22 mouse cellular contexts compared by ENCODE assay signal in the genomic region with DNA sequence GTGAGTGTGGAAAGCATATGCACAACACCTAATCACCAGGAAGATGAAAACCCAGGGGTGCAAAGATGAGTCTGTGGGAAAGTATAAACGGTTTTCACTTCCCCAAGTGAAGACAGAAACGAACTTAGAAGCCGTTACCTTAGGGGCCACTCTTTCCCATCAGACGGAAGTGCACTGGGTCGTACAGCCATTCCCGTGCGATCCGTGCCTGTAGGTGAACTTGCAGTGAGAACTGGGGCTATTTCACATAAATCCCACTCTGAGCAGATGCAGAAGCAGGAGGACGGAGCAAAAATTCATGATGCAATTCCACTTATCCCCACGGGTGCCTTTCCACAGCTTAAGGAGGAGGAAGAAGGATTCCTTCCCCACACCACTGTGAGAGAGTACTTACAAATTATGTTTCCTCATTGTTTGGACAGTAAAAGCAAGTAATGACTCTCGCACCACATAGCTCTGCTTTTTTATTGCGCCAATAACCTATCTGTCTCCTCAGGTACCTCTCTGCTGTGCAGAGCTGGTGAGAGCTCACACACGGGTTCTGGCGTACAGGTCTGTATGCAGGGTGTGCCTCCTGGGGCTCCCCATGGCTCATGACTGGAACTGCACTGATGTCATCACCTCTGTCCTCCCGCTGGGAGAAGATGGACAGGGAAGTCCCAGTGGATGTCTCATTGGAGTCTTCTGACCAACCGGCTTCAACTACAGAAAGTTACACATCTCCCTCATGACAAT.
DNase-seq lines count a peak whose midpoint lies in the region; ATAC-seq and TF ChIP-seq lines count a peak whose summit lies in the region.
"Had no signal": no experiment of that assay in that cellular context is flagged by ENCODE, and none has a peak within 500 bp of the region (broad histone marks: within the 10 kb centered on the region; RNA-seq: fewer than 3 reads in every experiment).

No protein-coding gene starts in this region.

- intact Hi-C loops in left cerebral cortex, postnatal 10 days (cut with DNase I) = no loop called here

- no peaks in the 10 kb centered on the region for H3K9me3 ChIP-seq in limb, embryonic 14.5 days (ENCODE audit: control insufficient read depth, low read length)
- no peaks in the 10 kb centered on the region for H3K9me3 ChIP-seq in limb, embryonic 10.5 days (replicated peaks)
- H3K9me3 ChIP-seq in intestine, embryonic 14.5 days (ENCODE audit: control insufficient read depth, low read length) = no peaks in the 10 kb centered on the region
- H3K9me3 ChIP-seq in intestine, postnatal 0 days (ENCODE audit: control insufficient read depth) = no peaks in the 10 kb centered on the region
- H3K9me3 ChIP-seq: embryonic facial prominence, embryonic 12.5 days; embryonic facial prominence, embryonic 15.5 days; hindbrain, embryonic 12.5 days; hindbrain, embryonic 15.5 days had no signal

- H3K9ac ChIP-seq in limb, embryonic 14.5 days (ENCODE audit: low read depth, low read length, severe bottlenecking) = no peak overlapping the region
- no peak overlapping the region for H3K9ac ChIP-seq in intestine, embryonic 14.5 days (ENCODE audit: low read length)
- no peak overlapping the region for H3K9ac ChIP-seq in intestine, postnatal 0 days (ENCODE audit: low read depth, low read length)
- H3K9ac ChIP-seq: embryonic facial prominence, embryonic 12.5 days; embryonic facial prominence, embryonic 15.5 days; forebrain, postnatal 0 days; hindbrain, embryonic 12.5 days; hindbrain, embryonic 15.5 days had no signal

- H3K4me2 ChIP-seq in limb, embryonic 14.5 days (replicated peaks; ENCODE audit: low read depth, low read length, severe bottlenecking) = no peak overlapping the region
- 0 out of 2 replicates have a peak overlapping the region, but pooled peaks have one; percentile 5 for H3K4me2 ChIP-seq in intestine, embryonic 14.5 days (ENCODE audit: low read length)
- no peak overlapping the region for H3K4me2 ChIP-seq in intestine, postnatal 0 days (replicated peaks; ENCODE audit: low read depth)
- H3K4me2 ChIP-seq: embryonic facial prominence, embryonic 12.5 days; embryonic facial prominence, embryonic 15.5 days; heart, embryonic 11.5 days; hindbrain, embryonic 12.5 days; hindbrain, embryonic 15.5 days had no signal

- 35% methylated on average over 16 of the region's 16 CpGs for WGBS in limb, embryonic 14.5 days
- WGBS in limb, embryonic 10.5 days = 66% methylated on average over 16 of the region's 16 CpGs
- WGBS in intestine, embryonic 14.5 days = 39% methylated on average over 16 of the region's 16 CpGs
- 42% methylated on average over 16 of the region's 16 CpGs for WGBS in intestine, postnatal 0 days

- peaks cover 11% of the 10 kb centered on the region for H3K4me1 ChIP-seq in limb, embryonic 14.5 days (ENCODE audit: control insufficient read depth, insufficient read depth, low read length)
- peaks cover 23% of the 10 kb centered on the region for H3K4me1 ChIP-seq in limb, embryonic 10.5 days
- peaks cover 18% of the 10 kb centered on the region for H3K4me1 ChIP-seq in intestine, embryonic 14.5 days (replicated peaks; ENCODE audit: control insufficient read depth, insufficient read depth, low read length)
- H3K4me1 ChIP-seq in intestine, postnatal 0 days (replicated peaks; ENCODE audit: control insufficient read depth, insufficient read depth, low read length) = no peaks in the 10 kb centered on the region
- H3K4me1 ChIP-seq: hindbrain, embryonic 12.5 days; hindbrain, embryonic 15.5 days had no signal

- H3K4me3 ChIP-seq in limb, embryonic 14.5 days (replicated peaks; ENCODE audit: low read length) = no peak overlapping the region
- H3K4me3 ChIP-seq in limb, embryonic 10.5 days = no peak overlapping the region
- no peak overlapping the region for H3K4me3 ChIP-seq in intestine, embryonic 14.5 days (ENCODE audit: low read depth, low read length)
- H3K4me3 ChIP-seq in intestine, postnatal 0 days (ENCODE audit: low read depth, low read length) = no peak overlapping the region
- H3K4me3 ChIP-seq: embryonic facial prominence, embryonic 12.5 days; embryonic facial prominence, embryonic 15.5 days; hindbrain, embryonic 12.5 days; hindbrain, embryonic 15.5 days had no signal

- no peak for TF ChIP-seq POLR2A in limb, embryonic 14.5 days (IDR thresholded peaks at IDR 0.05; ENCODE audit: borderline replicate concordance, extremely low read depth, insufficient read depth, insufficient read length)

- TF ChIP-seq CTCF in intestine, postnatal 0 days (IDR thresholded peaks at IDR 0.05; ENCODE audit: low read depth) = no peak

- no peak overlapping the region for H3K27ac ChIP-seq in limb, embryonic 14.5 days (replicated peaks; ENCODE audit: low read depth, low read length)
- no peak overlapping the region for H3K27ac ChIP-seq in limb, embryonic 10.5 days
- no peak overlapping the region for H3K27ac ChIP-seq in intestine, embryonic 14.5 days (ENCODE audit: low read depth)
- H3K27ac ChIP-seq in intestine, postnatal 0 days (ENCODE audit: low read depth, low read length) = no peak overlapping the region
- H3K27ac ChIP-seq: embryonic facial prominence, embryonic 12.5 days; embryonic facial prominence, embryonic 15.5 days; hindbrain, embryonic 12.5 days; hindbrain, embryonic 15.5 days had no signal

- ATAC-seq in limb, embryonic 14.5 days (ENCODE audit: low FRiP score, low read depth) = peak; percentile 62
- 0 out of 2 replicates have a peak, but pooled peaks have one; percentile 53 for ATAC-seq in intestine, embryonic 14.5 days (replicated peaks; ENCODE audit: low FRiP score, low TSS enrichment, low read depth)
- ATAC-seq in intestine, postnatal 0 days = peak; percentile 41; the same call in 1 of the 2 replicates
- ATAC-seq: forebrain, embryonic 14.5 days; forebrain, postnatal 0 days had no signal

- H3K36me3 ChIP-seq in limb, embryonic 14.5 days (ENCODE audit: control insufficient read depth, insufficient read depth, low read length) = no peaks in the 10 kb centered on the region
- H3K36me3 ChIP-seq in limb, embryonic 10.5 days = no peaks in the 10 kb centered on the region
- H3K36me3 ChIP-seq in intestine, embryonic 14.5 days (ENCODE audit: control insufficient read depth, insufficient read depth, low read length) = no peaks in the 10 kb centered on the region
- H3K36me3 ChIP-seq in intestine, postnatal 0 days (ENCODE audit: control insufficient read depth, insufficient read depth) = no peaks in the 10 kb centered on the region
- H3K36me3 ChIP-seq: embryonic facial prominence, embryonic 12.5 days; embryonic facial prominence, embryonic 15.5 days; hindbrain, embryonic 12.5 days; hindbrain, embryonic 15.5 days had no signal

- no peak for DNase-seq in limb, embryonic 14.5 days (ENCODE audit: low spot score)
- no peak for DNase-seq in limb, embryonic 10.5 days (ENCODE audit: low spot score)
- no peak for DNase-seq in intestine, embryonic 14.5 days (ENCODE audit: low spot score)
- DNase-seq in layer of hippocampus, postnatal 36 days = no peak
- DNase-seq in layer of hippocampus, postnatal 14 days (ENCODE audit: low spot score in 2 of 2) = no peak
- no peak for DNase-seq in left cerebral cortex, postnatal 10 days (ENCODE audit: extremely low spot score in 1 of 2, low spot score in 2 of 2)
- DNase-seq: adrenal gland, adult 2 months; adrenal gland, postnatal 14 days; B cell, adult 2 months; cerebellum, adult 11 months; cerebellum, adult 2 months; cerebellum, adult 9-11 months; cerebellum, postnatal 25 days; forebrain, postnatal 0 days; gastrocnemius, postnatal 25 days had no signal

- peaks cover 41% of the 10 kb centered on the region for H3K27me3 ChIP-seq in limb, embryonic 14.5 days (ENCODE audit: control insufficient read depth, insufficient read depth, low read length)
- peaks cover 27% of the 10 kb centered on the region for H3K27me3 ChIP-seq in limb, embryonic 10.5 days (ENCODE audit: low read depth, poor library complexity, severe bottlenecking)
- no peaks in the 10 kb centered on the region for H3K27me3 ChIP-seq in intestine, embryonic 14.5 days (replicated peaks; ENCODE audit: control insufficient read depth, insufficient read depth, low read length)
- H3K27me3 ChIP-seq in intestine, postnatal 0 days (replicated peaks; ENCODE audit: control insufficient read depth, insufficient read depth, low read length) = no peaks in the 10 kb centered on the region
- H3K27me3 ChIP-seq: embryonic facial prominence, embryonic 12.5 days; hindbrain, embryonic 12.5 days; hindbrain, embryonic 15.5 days had no signal
